Mouse (Mus musculus) ovary, postnatal 14 days (tissue): ENCODE measurements around the gene Tpsab1.

Experiments
- DNase-seq: peaks from one replicate; pipeline ENCODE4 v3.0.0; 2022; ENCODE audit warnings: low spot score

Tpsab1 gene

GRCm38 (mm10) chr17:25345462-25345861 is at the start of gene Tpsab1:
TSS of gene Tpsab1 (minus strand) at chr17:25345562.
- no peak for DNase-seq

GRCm38 (mm10) chr17:25394526-25394925 is 49.2 kb upstream of the Tpsab1 start:
- no peak for DNase-seq

DNA sequence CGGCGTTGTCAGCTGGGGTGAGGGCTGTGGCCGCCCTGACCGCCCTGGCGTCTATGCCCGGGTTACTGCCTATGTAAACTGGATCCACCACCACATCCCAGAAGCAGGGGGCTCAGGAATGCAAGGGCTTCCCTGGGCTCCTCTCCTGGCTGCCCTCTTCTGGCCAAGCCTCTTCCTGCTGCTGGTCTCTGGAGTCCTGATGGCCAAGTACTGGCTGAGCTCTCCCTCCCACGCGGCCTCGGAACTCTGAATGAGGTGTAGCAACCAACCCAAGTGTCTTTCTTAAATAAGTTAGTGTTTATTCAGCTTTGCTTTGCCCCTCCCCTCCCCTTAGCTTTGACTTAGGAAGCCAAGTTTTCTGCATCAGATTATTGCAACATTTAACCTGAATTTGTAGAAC is 28.6 kb upstream of the Tpsab1 start:
- DNase-seq: peak; percentile 39

DNA sequence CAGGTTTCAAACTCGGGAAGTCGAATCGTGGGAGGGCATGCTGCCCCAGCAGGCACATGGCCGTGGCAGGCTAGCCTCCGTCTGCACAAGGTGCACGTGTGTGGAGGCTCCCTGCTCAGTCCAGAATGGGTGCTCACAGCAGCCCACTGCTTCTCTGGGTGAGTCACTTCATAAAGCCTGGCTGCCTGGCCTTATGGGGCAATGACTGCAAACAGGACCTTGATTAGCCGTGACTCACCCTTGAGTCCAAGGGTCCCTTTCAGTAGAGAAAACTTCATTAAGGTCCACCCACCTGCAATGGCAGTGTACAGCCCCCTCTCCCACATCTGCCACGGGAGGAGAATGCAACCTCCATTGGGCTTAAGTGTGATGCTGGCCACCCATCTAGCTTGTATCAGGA is 27.1 kb upstream of the Tpsab1 start:
- DNase-seq: no peak

- no peak for DNase-seq
These were observed 23.6 kb upstream of the Tpsab1 start, which contains the start of gene Tpsg1 for GRCm38 (mm10) chr17:25368973-25369372. TSS of gene Tpsg1 (plus strand) at chr17:25369273.

- DNase-seq: no peak
These were observed 20.6 kb upstream of the Tpsab1 start, which contains the start of gene Tpsb2 for GRCm38 (mm10) chr17:25366005-25366404. TSS of gene Tpsb2 (plus strand) at chr17:25366305.

DNA sequence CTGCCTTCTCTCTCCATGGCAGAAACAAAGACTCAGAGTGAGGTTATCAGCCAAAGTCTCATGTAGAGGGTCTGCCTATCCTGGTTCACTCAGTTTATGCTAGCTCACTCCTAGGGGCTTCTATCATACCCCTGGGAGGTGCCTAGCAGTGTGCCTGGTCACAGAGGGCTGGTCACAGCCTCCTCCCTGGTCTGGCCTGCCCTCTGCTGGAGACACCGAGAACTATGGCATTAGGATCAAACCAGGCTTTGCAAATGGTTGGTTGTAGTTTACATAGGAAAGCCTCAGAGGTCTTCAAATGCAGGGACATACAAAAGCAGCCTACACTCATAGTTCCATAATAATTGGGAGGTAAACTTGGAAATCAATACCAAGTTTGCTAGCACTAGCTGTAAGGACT is 18.4 kb upstream of the Tpsab1 start:
- DNase-seq: peak; percentile 16

- no peak for DNase-seq
These were observed 15.9 kb upstream of the Tpsab1 start for GRCm38 (mm10) chr17:25361291-25361690.

DNA sequence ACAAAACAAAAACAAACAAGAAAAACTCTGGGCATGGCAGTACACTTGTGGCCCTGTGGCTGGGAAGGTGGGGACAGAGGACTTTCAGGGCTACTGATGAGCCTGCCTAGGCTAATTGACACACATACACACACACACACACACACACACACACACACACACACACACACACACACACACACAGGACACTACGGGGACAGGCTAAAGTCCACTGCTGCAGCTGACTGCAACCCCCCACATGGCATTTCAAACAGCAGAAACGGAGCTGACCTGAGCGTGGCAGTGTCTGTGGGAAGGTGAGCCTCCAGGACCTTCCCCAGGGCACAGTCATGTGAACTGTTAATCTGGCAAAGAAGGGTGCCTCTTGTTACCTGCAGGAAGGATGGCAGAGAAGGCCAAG is 3.9 kb downstream of the Tpsab1 start:
- DNase-seq: no peak

DNA sequence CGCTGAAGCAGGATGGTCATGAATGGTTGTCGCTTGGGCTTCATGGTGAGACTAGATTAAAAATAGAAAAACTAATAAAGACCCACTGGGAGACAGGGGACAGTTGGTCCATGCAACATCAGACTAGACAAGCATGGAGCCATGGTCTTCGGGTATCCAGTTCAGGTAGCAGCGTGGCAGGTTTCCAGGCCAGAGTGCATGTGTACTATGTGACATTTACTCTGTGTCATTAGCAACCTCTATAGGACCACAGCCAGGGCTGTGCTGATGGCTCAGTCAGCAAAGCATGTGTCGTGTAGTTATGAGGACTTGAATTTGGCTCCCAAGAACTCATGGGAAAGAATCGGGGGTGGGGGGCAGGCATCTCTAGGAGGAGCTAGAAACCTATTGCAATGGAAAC is 5.4 kb downstream of the Tpsab1 start:
- DNase-seq: no peak

GRCm38 (mm10) chr17:25338218-25338617 is 7.1 kb downstream of the Tpsab1 start:
- DNase-seq: no peak

DNA sequence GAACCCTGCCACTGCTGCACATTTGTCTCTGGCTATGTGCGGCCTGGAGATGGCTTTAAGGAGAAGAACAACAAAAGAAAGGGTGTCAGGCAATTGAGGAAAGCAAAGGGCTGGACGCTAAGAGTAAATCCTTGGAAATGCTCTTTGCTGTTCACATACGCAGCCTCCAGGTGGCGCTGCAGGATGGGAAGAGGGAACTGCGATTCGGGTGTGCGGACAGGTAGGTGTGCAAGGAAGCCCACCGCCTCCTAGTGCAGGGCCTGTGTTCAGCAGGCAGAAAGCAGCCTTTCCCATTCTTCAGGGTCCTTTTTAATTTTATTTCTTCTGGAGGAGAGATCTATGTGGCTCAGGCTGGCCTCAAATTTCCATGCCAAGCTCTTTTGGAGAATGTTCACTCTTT is 11.4 kb downstream of the Tpsab1 start:
- peak; percentile 63 for DNase-seq

DNA sequence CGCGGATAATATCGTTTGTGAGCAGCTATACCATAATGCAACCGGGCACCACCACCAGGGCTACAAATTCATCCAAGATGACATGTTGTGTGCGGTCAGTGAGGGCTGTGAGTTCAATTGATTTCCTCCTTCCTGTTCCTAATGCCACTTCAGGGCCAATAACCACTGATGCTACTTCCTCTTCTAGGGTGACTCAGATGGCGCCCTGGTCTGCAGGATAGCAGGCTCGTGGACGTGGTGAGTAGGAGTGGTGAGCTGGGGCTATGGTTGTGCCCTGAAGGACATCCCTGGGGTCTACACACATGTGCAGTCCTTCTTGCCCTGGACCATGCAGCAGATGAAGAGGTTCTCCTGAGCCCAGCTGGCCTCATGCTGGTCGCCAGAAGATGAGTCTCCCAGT is 13.0 kb downstream of the Tpsab1 start:
- no peak for DNase-seq

DNA sequence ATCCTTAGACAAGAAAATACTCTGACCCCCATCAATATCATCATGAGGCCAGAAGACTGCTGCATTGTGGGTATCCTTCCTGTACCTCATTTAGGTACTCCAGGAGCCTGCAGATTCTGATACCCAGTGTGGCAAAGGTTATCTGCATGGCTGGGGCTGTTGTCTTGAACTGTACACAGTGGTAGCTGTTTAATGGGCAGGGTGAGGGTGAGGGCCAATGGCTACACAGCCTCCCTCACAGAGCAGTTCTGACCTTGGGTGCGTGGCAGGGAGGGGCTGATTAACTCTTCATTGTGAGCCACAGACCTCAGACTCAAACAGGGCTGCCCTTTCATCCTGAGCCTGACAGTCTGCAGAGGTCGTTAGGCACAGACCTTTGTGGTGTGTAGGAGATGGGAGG is 22.4 kb downstream of the Tpsab1 start:
- no peak for DNase-seq

- DNase-seq: no peak
These were observed 24.5 kb downstream of the Tpsab1 start for GRCm38 (mm10) chr17:25320819-25321218.

DNA sequence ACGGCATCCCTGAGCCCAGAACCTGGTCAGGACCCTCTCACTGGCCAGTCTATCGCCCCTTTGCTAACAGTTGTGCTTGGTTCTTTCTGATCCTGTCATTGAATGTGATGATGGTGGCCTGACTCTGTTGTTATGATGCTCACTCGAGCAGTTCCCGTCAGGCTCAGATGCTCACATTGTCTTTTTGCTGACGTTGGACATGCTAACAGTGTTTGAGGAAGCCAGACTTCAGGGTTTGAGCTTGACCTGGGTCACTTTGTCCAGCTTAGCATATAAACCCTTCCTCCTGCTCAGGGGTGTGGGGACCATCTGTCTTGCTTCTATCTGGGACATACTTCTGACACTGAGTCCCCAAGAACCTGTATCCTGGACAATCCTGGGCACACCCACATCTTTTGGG is 27.0 kb downstream of the Tpsab1 start, which contains the start of gene Prss29:
Gene Prss29 (plus strand): TSS at position 301 of the 400 bp plus-strand sequence.
- no peak for DNase-seq

DNA sequence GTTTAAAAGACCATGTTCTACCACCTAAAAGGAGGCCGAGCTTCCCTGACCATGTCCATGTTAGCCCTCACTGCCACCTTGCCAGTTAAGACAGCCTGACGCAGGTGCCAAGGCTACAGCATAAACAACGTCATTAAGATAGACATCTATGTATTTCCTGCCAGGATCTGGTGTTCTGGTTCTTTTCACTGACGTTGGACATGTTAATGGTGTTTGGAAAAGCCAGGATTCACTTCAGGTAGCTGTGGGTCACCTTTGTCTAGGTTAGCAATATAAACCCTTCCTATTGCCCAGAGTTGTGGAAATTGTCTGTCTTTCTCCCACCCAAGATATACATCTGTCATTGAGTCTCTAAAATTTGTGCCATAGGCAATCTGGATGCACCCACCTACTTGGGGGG is 37.0 kb downstream of the Tpsab1 start, which contains the start of gene Prss28:
Gene Prss28 (plus strand): TSS at position 301 of the 400 bp plus-strand sequence.
- no peak for DNase-seq

DNA sequence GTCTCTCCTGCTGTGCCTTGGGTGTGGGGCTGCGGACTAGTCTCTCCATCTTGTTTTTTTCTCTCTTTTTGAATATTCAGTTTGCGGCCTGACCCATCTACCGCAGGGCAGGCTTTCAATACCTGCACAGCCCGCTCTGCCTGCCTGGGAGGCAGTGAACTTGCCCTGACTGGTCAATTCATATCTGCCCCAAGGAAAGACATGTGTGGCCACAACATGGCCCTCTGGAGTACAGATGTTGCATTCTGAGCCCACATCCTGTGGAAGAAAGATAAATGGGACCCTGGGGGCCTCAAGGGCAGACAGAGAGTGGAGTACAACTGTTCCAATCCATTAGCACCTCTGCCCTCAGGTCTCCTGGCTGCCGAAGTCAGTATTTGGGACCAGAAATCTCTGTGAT is 47.3 kb downstream of the Tpsab1 start, which contains the start of gene Prss34:
Gene Prss34 (plus strand): TSS at position 301 of the 400 bp plus-strand sequence.
- DNase-seq: no peak

DNA sequence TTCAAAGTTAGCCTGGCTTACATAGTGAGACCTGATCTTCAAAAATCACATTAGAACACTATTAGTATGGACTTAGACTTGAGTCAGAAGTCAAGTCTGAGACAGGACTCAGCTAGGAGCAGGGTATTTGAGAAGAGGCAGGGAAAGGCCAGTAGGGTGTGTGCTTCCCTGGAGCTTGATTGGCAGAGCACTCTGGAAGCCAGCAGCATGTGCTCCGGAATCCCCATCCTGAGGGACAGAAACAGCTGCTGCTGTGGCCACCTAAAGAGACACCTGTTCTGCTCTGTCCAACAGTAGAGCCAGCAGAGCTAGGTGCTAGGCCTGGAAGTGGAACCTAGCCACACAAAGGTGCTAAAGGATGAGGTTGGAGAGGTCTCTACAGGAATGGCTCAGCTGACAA is 51.3 kb downstream of the Tpsab1 start:
- DNase-seq: no peak

DNA sequence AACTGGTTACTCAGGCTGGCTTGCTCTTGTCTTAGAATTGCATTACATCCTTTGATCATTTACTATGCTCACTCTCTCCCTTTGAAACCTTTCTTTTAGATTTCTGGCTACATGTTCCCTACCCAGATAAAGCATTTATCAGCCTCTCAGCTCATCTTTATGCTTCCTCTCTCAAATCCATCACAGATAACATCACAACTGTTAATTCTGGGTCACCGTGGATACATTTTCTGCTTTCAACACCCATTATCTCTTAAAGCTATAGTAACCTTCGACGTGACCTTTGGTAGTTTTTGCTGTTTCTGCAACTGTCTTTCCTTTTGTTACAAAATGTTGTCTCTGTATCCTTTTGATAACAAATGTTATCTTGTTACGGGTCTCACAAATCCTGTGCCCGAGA is 51.9 kb downstream of the Tpsab1 start:
- no peak for DNase-seq
